Mouse (Mus musculus) neural tube, embryonic 12.5 days (tissue): ENCODE measurements at regions not wholly inside any gene's neighbourhood (a gene's known extent, or its start where the extent isn't known, plus 50 kb on each side); places are given as distances from the start of the nearest gene placed in this dataset.

ENCODE experiments used
- ATAC-seq: fragments of 200-750 bp; cut with Nextera tagmentation; 2 replicates; pipeline ENCODE4 v1.8.0; 2017; ENCODE audit warnings: low read depth, mild to moderate bottlenecking, moderate TSS enrichment, moderate library complexity; ENCODE audit not compliant: low FRiP score
- H3K27ac ChIP-seq: fragments of 300-500 bp; sonication (generic); 2 replicates; pipeline ENCODE4 v1.5.1; 2016
- H3K27me3 ChIP-seq: fragments of 300-500 bp; sonication (generic); replicated peaks from 2 replicates; pipeline ENCODE4 v1.6.1; 2016; ENCODE audit warnings: mild to moderate bottlenecking
- H3K36me3 ChIP-seq: fragments of 300-500 bp; sonication (generic); 2 replicates; pipeline ENCODE4 v1.6.1; 2016; ENCODE audit warnings: mild to moderate bottlenecking
- H3K4me1 ChIP-seq: fragments of 300-500 bp; sonication (generic); 2 replicates; pipeline ENCODE4 v1.6.1; 2016
- H3K4me2 ChIP-seq: fragments of 300-500 bp; sonication (generic); replicated peaks from 2 replicates; pipeline ENCODE4 v1.6.1; 2016; ENCODE audit warnings: mild to moderate bottlenecking
- H3K4me3 ChIP-seq: fragments of 300-500 bp; sonication (generic); 2 replicates; pipeline ENCODE4 v1.5.1; 2016
- H3K9ac ChIP-seq: fragments of 300-500 bp; sonication (generic); 2 replicates; pipeline ENCODE4 v1.6.1; 2016; ENCODE audit warnings: mild to moderate bottlenecking
- H3K9me3 ChIP-seq: fragments of 300-500 bp; sonication (generic); 2 replicates; pipeline ENCODE4 v1.6.1; 2016; ENCODE audit warnings: mild to moderate bottlenecking
- WGBS: fragments of 180-500 bp; shearing (Covaris S2); methylation state at CpG from one replicate; pipeline ENCODE4 v1.1.7; 2016; 5-methylcytosine and 5-hydroxymethylcytosine counted together

- ATAC-seq: no peak
- Histone ChIP-seq H3K9ac (no peak overlapping the region), H3K27ac (no peak overlapping the region), H3K4me2 (no peak overlapping the region), H3K4me3 (no peak overlapping the region), H3K4me1 (peaks cover 7% of the 10 kb centered on the region; the same call in 1 of the 2 replicates), H3K27me3 (no peaks in the 10 kb centered on the region), H3K36me3 (no peaks in the 10 kb centered on the region), H3K9me3 (no peaks in the 10 kb centered on the region)
- WGBS: 87% methylated on average over 2 of the region's 2 CpGs
These were observed 98.8 kb upstream of the Vash1 start for GRCm38 (mm10) chr12:86579716-86580115.

DNA sequence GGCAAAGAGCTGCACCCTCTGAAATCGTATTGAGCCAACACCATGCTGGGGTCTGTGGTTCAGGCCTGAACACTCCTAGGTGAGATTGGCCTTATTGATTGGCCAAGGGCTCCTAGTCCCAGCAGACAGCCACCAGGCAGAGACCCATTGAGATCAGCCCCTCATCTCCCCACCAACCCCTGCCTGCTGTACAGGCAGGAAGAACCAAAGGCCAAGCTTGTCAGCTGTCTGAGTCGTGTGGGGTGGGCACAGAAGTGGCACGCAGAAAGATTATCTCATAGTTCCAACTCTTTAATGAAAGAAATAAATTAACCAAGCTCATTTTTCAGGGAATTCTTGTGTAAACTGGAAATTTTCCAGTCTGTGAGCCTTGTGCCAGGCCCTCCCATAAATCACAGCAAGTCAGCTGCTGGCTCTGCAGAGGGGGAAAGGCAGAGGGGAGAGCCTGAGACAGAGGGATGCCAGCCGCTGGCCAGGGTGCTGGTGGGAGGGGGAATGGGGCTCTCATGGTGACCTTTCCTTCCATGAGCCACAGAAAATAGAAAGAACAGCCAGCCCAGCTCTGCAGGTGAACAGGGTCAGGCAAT, 98.3 kb upstream of the Vash1 start:
- H3K4me2 ChIP-seq: no peak overlapping the region
- H3K9ac ChIP-seq: no peak overlapping the region
- H3K4me3 ChIP-seq: no peak overlapping the region
- 60% methylated on average over 4 of the region's 4 CpGs for WGBS
- ATAC-seq: peak; percentile 53; the same call in 1 of the 2 replicates
- H3K9me3 ChIP-seq: no peaks in the 10 kb centered on the region
- H3K36me3 ChIP-seq: no peaks in the 10 kb centered on the region
- no peak overlapping the region for H3K27ac ChIP-seq
- H3K27me3 ChIP-seq: no peaks in the 10 kb centered on the region
- peaks cover 7% of the 10 kb centered on the region; the same call in 1 of the 2 replicates for H3K4me1 ChIP-seq

DNA sequence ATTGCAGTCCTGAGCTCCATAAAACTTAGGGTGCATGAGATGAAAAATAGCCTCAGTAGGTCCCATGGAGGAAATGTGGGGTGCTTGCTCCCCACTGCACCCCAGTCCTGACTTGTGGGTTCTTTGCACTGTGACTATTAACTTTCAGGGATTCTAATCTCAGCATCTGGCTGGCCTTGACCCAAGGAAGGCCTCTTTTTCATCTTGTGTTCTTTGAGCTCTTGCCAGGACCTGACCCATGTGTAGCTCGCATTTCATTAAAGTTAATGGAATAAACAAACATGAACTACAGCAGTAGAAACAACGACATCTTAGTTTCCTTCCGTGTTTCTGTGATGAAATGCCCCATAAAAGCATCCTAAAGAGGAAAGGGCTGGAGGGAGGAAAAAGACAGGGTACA, 96.4 kb upstream of the Vash1 start:
- H3K27me3 ChIP-seq: no peaks in the 10 kb centered on the region
- H3K9ac ChIP-seq: no peak overlapping the region
- H3K36me3 ChIP-seq: no peaks in the 10 kb centered on the region
- H3K4me1 ChIP-seq: peaks cover 7% of the 10 kb centered on the region; the same call in 1 of the 2 replicates
- H3K9me3 ChIP-seq: no peaks in the 10 kb centered on the region
- H3K4me2 ChIP-seq: no peak overlapping the region
- no peak overlapping the region for H3K27ac ChIP-seq
- 76% methylated on average over 3 of the region's 3 CpGs for WGBS
- H3K4me3 ChIP-seq: no peak overlapping the region
- ATAC-seq: no peak

DNA sequence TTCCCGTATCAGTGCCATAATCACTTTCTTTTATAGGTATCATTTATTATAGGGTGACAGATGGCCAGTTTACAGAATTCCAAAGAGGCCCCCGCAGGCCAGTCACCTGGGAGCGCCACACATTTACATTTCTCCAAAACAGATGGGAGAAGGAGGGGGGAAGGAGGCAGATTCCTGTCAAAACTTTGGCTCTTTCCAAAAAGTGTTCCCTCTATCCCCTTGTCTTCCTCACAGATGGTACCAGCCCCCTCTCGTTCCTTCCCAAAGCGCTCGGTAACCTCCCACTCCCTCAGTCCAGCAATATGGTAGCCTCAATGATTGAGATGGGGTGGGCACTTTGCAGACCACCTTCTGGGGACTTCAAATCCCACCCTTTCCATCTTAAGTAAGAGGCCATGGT, 90.5 kb upstream of the Vash1 start:
- no peak overlapping the region for H3K27ac ChIP-seq
- no peak overlapping the region for H3K4me2 ChIP-seq
- WGBS: 85% methylated on average over 6 of the region's 6 CpGs
- H3K27me3 ChIP-seq: no peaks in the 10 kb centered on the region
- no peaks in the 10 kb centered on the region for H3K4me1 ChIP-seq
- H3K36me3 ChIP-seq: no peaks in the 10 kb centered on the region
- no peak for ATAC-seq
- H3K9me3 ChIP-seq: no peaks in the 10 kb centered on the region
- H3K9ac ChIP-seq: no peak overlapping the region
- H3K4me3 ChIP-seq: no peak overlapping the region

- no peak for ATAC-seq
- H3K4me3 ChIP-seq: no peak overlapping the region
- WGBS: 83% methylated on average over 7 of the region's 7 CpGs
- H3K9me3 ChIP-seq: no peaks in the 10 kb centered on the region
- no peak overlapping the region for H3K27ac ChIP-seq
- no peaks in the 10 kb centered on the region for H3K36me3 ChIP-seq
- no peak overlapping the region for H3K9ac ChIP-seq
- H3K4me2 ChIP-seq: no peak overlapping the region
- no peaks in the 10 kb centered on the region for H3K27me3 ChIP-seq
- no peaks in the 10 kb centered on the region for H3K4me1 ChIP-seq
These were observed 86.0 kb upstream of the Vash1 start for GRCm38 (mm10) chr12:86592509-86592908.

DNA sequence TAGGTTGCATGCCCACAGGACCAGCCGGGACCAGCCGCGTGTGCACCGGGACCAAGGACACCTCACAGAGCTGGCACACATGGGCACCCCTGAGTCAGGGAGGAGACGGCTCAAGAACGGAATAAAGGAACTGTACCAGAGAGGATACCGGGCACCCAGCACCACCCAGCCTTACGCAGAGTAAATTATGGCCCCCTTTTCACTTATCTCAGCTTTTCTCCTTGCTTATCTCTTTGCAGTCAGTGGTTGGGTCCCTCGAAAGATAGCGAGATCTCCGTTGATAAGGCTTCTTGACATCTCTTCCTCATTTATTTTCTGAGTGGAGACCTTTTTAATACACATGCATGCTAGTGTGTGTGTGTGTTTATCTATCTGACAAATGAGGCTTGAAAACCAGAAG, 83.9 kb upstream of the Vash1 start:
- no peak for ATAC-seq
- H3K27ac ChIP-seq: no peak overlapping the region
- no peaks in the 10 kb centered on the region for H3K9me3 ChIP-seq
- WGBS: 92% methylated on average over 11 of the region's 11 CpGs
- no peaks in the 10 kb centered on the region for H3K4me1 ChIP-seq
- no peaks in the 10 kb centered on the region for H3K36me3 ChIP-seq
- H3K4me2 ChIP-seq: no peak overlapping the region
- no peak overlapping the region for H3K4me3 ChIP-seq
- H3K27me3 ChIP-seq: no peaks in the 10 kb centered on the region
- H3K9ac ChIP-seq: no peak overlapping the region

GRCm38 (mm10) chr12:86600041-86600440, 78.5 kb upstream of the Vash1 start:
- Histone ChIP-seq H3K4me1 (no peaks in the 10 kb centered on the region), H3K4me2 (no peak overlapping the region), H3K9ac (no peak overlapping the region), H3K9me3 (no peaks in the 10 kb centered on the region), H3K36me3 (no peaks in the 10 kb centered on the region), H3K27me3 (no peaks in the 10 kb centered on the region), H3K4me3 (no peak overlapping the region), H3K27ac (no peak overlapping the region)
- ATAC-seq: no peak
- 52% methylated on average over 1 of the region's 1 CpGs for WGBS

GRCm38 (mm10) chr12:86603521-86603920, 75.0 kb upstream of the Vash1 start:
- Histone ChIP-seq H3K9ac (no peak overlapping the region), H3K4me1 (no peaks in the 10 kb centered on the region), H3K4me3 (no peak overlapping the region), H3K27me3 (no peaks in the 10 kb centered on the region), H3K27ac (no peak overlapping the region), H3K9me3 (no peaks in the 10 kb centered on the region), H3K36me3 (no peaks in the 10 kb centered on the region), H3K4me2 (no peak overlapping the region)
- no peak for ATAC-seq
- WGBS: 87% methylated on average over 5 of the region's 5 CpGs

GRCm38 (mm10) chr12:86612431-86613040, 66.0 kb upstream of the Vash1 start:
- Histone ChIP-seq H3K36me3 (no peaks in the 10 kb centered on the region), H3K27ac (no peak overlapping the region), H3K4me3 (no peak overlapping the region), H3K9ac (no peak overlapping the region), H3K4me1 (no peaks in the 10 kb centered on the region), H3K27me3 (no peaks in the 10 kb centered on the region), H3K9me3 (no peaks in the 10 kb centered on the region), H3K4me2 (no peak overlapping the region)
- ATAC-seq: no peak
- 40% methylated on average over 9 of the region's 9 CpGs for WGBS

GRCm38 (mm10) chr12:86614156-86614555, 64.3 kb upstream of the Vash1 start:
- H3K4me2 ChIP-seq: no peak overlapping the region
- no peaks in the 10 kb centered on the region for H3K36me3 ChIP-seq
- H3K4me3 ChIP-seq: no peak overlapping the region
- H3K9ac ChIP-seq: no peak overlapping the region
- 47% methylated on average over 2 of the region's 2 CpGs for WGBS
- no peak overlapping the region for H3K27ac ChIP-seq
- H3K4me1 ChIP-seq: no peaks in the 10 kb centered on the region
- H3K9me3 ChIP-seq: no peaks in the 10 kb centered on the region
- no peaks in the 10 kb centered on the region; the same call in 1 of the 2 replicates for H3K27me3 ChIP-seq
- no peak for ATAC-seq

- Histone ChIP-seq H3K27me3 (no peaks in the 10 kb centered on the region; the same call in 1 of the 2 replicates), H3K4me3 (no peak overlapping the region), H3K9me3 (no peaks in the 10 kb centered on the region), H3K4me2 (no peak overlapping the region), H3K27ac (no peak overlapping the region), H3K4me1 (no peaks in the 10 kb centered on the region), H3K9ac (no peak overlapping the region), H3K36me3 (no peaks in the 10 kb centered on the region)
- ATAC-seq: no peak
- WGBS: 82% methylated on average over 3 of the region's 3 CpGs
These were observed 62.2 kb upstream of the Vash1 start for GRCm38 (mm10) chr12:86616327-86616726.

DNA sequence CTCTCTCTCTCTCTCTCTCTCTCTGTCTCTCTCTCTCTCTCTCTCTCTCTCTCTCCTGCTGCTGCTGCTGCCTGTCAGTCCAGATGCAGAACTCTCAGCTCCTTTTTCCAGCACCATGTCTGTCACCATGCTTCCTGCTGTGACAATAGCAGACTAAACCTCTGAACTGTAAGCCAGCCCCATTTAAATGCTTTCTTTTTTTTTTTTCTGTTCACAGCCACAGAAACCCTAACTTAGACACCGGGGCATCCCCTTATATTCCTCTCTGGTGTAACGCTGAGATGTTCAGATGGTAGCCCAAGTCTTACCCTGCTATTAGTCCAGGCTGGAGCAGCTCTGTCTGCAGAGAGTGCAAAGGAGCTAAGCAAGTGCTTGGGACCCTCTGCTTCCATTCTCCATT, 54.3 kb upstream of the Vash1 start:
- Histone ChIP-seq H3K27ac (no peak overlapping the region), H3K4me3 (no peak overlapping the region), H3K9ac (no peak overlapping the region), H3K27me3 (no peaks in the 10 kb centered on the region), H3K4me1 (no peaks in the 10 kb centered on the region), H3K36me3 (no peaks in the 10 kb centered on the region), H3K9me3 (no peaks in the 10 kb centered on the region), H3K4me2 (no peak overlapping the region)
- 75% methylated on average over 2 of the region's 2 CpGs for WGBS
- no peak for ATAC-seq

DNA sequence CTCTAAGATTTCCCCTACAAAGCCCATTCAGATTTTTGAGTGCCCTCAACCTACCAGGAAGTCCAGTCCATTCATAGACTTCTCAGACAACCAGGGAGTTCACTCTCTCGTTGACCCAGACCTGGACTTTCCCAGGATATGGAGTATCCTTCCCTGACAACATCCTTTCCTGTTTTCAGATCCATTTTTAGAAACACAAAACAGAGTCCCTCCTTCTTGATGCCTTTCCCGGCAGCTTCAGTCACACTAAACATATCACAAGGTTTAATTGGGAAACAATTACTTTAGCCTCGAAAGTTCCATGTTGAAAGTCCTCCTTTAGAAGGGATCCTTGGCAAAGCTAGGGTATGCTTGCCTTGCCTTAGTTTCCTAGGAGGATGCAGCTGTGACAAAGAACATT, 51.8 kb upstream of the Vash1 start:
- Histone ChIP-seq H3K4me3 (no peak overlapping the region), H3K27me3 (no peaks in the 10 kb centered on the region), H3K27ac (no peak overlapping the region), H3K9me3 (no peaks in the 10 kb centered on the region), H3K4me1 (no peaks in the 10 kb centered on the region), H3K36me3 (no peaks in the 10 kb centered on the region), H3K4me2 (no peak overlapping the region), H3K9ac (no peak overlapping the region)
- 77% methylated on average over 3 of the region's 3 CpGs for WGBS
- no peak for ATAC-seq
